Mouse (Mus musculus): ENCODE measurements around the gene Ube2m. TPM values are rescaled to one million over a fixed set of nuclear protein-coding genes. Genes with fewer than 3 reads are reported as not detected.

Ube2m gene
- total and polyA plus RNA-seq, 2 experiments from 2014 or later, result 146 to 383 TPM

DNA sequence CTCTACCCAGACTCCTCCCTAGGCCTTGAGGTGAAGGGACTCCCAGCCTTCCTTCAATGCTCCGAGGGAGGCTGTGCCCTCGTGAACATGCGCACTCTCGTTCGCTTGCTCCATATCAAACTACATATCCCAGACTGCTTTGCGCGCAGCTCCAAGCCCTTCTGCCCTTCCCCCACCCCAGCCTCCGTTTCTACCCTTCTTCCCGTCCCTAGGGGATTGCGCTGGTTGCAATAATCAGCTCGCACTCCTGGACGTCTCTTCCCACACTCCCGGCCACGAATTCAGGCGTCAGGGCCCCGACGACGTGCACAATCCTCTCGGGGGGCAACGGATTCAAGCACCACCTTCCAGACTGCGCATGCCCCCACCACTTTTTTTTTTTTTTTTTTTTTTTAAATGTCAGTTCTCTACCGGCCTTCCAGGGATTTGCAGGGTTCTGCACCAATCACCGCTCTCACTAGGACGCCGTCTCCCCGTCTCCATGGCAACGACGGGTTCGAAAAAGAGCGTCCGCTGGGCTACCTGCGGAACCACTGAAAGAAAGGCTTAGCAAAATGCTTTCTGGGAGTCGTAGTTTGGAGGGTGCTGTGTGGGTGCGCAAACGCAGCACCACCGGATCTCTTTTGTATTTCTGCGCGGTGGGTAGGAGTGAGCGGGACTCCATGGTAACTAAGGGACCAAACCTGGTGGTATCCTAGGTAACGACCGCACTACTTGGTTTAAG lies 16.4 kb upstream of the Ube2m start, which contains the start of gene Mzf1:
Gene Mzf1, minus strand, starts transcription at position 478 of the 724 bp plus-strand sequence.
- Histone ChIP-seq H3K27ac (ENCODE audit: low read depth, low read length) (peak within 1 kb of the TSS; percentile 81), H3K9ac (replicated peaks; ENCODE audit: low read length, poor library complexity, severe bottlenecking) (peak within 1 kb of the TSS; percentile 42), H3K4me3 (ENCODE audit: low read depth, low read length) (peak within 1 kb of the TSS; percentile 58), H3K9me3 (ENCODE audit: low read length) (no peaks in the 10 kb centered on the region), H3K4me2 (ENCODE audit: low read depth, low read length, poor library complexity, severe bottlenecking) (peak within 1 kb of the TSS; percentile 58), H3K4me1 (ENCODE audit: insufficient read depth, low read length) (peaks cover 5% of the 10 kb centered on the region; the same call in 1 of the 2 replicates), H3K36me3 (ENCODE audit: insufficient read depth, low read length) (no peaks in the 10 kb centered on the region; the same call in 1 of the 2 replicates), H3K27me3 (ENCODE audit: insufficient read depth, low read length) (no peaks in the 10 kb centered on the region)
- no peak for TF ChIP-seq CTCF (IDR thresholded peaks at IDR 0.05)
- ATAC-seq (ENCODE audit: low FRiP score) (peak; percentile 96), DNase-seq (ENCODE audit: low spot score) (peak; percentile 99)
- WGBS, result under 1% methylated on average over 41 of the region's 41 CpGs

DNA sequence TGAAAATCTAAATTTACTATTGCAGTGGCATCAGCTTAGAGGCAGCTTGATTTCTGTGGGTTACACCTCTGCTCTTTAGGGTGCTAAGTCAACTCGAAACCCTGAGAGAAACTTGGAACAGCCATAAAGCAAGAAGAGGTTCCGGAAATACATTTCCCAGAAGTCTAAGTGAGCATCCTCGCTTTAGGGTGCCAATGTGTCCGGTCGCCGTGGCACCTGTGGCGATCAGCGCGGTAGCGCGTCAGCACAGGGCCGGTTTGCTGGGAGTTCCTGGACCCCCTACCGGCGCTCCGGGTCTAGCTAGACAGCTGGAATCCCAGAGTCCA lies 15.8 kb upstream of the Ube2m start:
- ATAC-seq (ENCODE audit: low FRiP score) (no peak; the same call in 1 of the 2 replicates), DNase-seq (ENCODE audit: low spot score) (no peak)
- H3K36me3 ChIP-seq (ENCODE audit: insufficient read depth, low read length), result no peaks in the 10 kb centered on the region; the same call in 1 of the 2 replicates
- WGBS, result 2% methylated on average over 15 of the region's 15 CpGs
- peak overlapping the region; percentile 42 for H3K9ac ChIP-seq (replicated peaks; ENCODE audit: low read length, poor library complexity, severe bottlenecking)
- no peaks in the 10 kb centered on the region for H3K27me3 ChIP-seq (ENCODE audit: insufficient read depth, low read length)
- no peak for TF ChIP-seq CTCF (IDR thresholded peaks at IDR 0.05)
- peak overlapping the region; percentile 58 for H3K4me3 ChIP-seq (ENCODE audit: low read depth, low read length)
- H3K27ac ChIP-seq (ENCODE audit: low read depth, low read length), result peak overlapping the region; percentile 81
- H3K9me3 ChIP-seq (ENCODE audit: low read length), result no peaks in the 10 kb centered on the region
- peak overlapping the region; percentile 58 for H3K4me2 ChIP-seq (ENCODE audit: low read depth, low read length, poor library complexity, severe bottlenecking)
- H3K4me1 ChIP-seq (ENCODE audit: insufficient read depth, low read length), result peaks cover 5% of the 10 kb centered on the region; the same call in 1 of the 2 replicates

DNA sequence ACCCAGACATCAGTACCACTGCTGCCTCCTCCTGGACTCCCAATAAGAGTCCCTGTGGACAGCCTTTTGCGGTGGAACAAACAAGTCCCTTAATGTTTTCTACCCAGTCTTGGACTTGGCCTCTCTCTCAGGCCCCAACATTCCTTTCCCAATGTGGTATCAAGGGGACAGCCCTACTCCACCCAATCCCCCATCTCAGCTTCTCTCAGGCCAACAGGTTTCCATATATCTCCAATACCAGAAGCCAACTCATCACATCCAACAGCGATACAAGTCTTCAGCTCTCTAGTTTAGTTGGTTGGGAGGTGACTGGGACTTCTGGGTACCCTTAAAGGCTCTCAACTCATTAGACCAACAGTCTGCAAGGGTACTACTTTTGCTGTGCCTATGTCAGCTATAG lies 15.4 kb upstream of the Ube2m start:
- Histone ChIP-seq H3K4me1 (ENCODE audit: insufficient read depth, low read length) (peaks cover 5% of the 10 kb centered on the region; the same call in 1 of the 2 replicates), H3K4me3 (ENCODE audit: low read depth, low read length) (peak overlapping the region; percentile 58), H3K9ac (replicated peaks; ENCODE audit: low read length, poor library complexity, severe bottlenecking) (peak overlapping the region; percentile 42), H3K4me2 (ENCODE audit: low read depth, low read length, poor library complexity, severe bottlenecking) (peak overlapping the region; percentile 58), H3K36me3 (ENCODE audit: insufficient read depth, low read length) (no peaks in the 10 kb centered on the region; the same call in 1 of the 2 replicates), H3K27ac (ENCODE audit: low read depth, low read length) (peak overlapping the region; percentile 81; the same call in 1 of the 2 replicates), H3K9me3 (ENCODE audit: low read length) (no peaks in the 10 kb centered on the region), H3K27me3 (ENCODE audit: insufficient read depth, low read length) (no peaks in the 10 kb centered on the region)
- ATAC-seq (ENCODE audit: low FRiP score) (no peak), DNase-seq (ENCODE audit: low spot score) (no peak)
- 94% methylated on average over 2 of the region's 2 CpGs for WGBS
- TF ChIP-seq CTCF (IDR thresholded peaks at IDR 0.05), result no peak

DNA sequence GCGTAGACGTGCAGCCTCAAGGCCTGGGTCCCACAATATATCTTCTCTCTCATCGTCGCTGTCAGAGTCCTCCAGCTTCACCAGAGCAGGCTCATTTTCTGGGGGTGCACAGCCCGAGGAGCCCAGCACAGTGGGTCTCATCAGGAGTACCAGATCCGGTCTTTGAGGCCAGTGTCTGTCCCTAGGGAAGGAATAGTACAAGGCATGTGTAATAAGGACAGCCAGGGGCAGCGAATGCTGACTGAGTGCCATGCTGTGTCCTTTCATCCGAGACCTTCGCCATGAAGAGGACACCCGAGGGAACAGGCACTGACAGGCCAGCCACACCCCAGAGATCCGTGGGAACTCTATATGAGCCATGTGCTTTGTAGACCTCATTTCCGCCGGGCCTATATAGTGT lies 14.9 kb upstream of the Ube2m start:
- no peak for ATAC-seq (ENCODE audit: low FRiP score)
- no peak overlapping the region for H3K4me2 ChIP-seq (ENCODE audit: low read depth, low read length, poor library complexity, severe bottlenecking)
- 88% methylated on average over 13 of the region's 13 CpGs for WGBS
- H3K27ac ChIP-seq (ENCODE audit: low read depth, low read length), result no peak overlapping the region
- peaks cover 5% of the 10 kb centered on the region; the same call in 1 of the 2 replicates for H3K4me1 ChIP-seq (ENCODE audit: insufficient read depth, low read length)
- no peak for TF ChIP-seq CTCF (IDR thresholded peaks at IDR 0.05)
- no peak overlapping the region for H3K4me3 ChIP-seq (ENCODE audit: low read depth, low read length)
- H3K9ac ChIP-seq (replicated peaks; ENCODE audit: low read length, poor library complexity, severe bottlenecking), result no peak overlapping the region
- no peak for DNase-seq (ENCODE audit: low spot score)
- no peaks in the 10 kb centered on the region for H3K27me3 ChIP-seq (ENCODE audit: insufficient read depth, low read length)
- H3K36me3 ChIP-seq (ENCODE audit: insufficient read depth, low read length), result no peaks in the 10 kb centered on the region; the same call in 1 of the 2 replicates
- H3K9me3 ChIP-seq (ENCODE audit: low read length), result no peaks in the 10 kb centered on the region

DNA sequence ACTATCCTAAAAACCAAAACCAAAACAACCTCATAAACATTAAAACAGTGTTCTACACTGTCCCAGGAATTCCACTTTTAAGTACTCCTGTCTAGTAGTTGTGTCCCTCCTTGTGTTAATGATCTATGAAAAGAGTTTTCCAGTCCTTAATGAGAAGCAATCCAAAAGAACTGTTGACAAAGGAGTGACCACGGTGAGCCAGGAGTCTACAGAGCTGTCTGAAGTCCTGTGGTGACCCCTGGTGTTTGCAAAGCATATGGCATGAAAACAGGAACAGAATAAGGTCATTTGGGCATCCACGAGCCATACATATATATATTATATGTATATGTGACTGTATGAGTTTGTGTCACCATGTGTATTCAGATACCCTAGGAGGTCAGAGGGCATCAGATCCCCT lies 8.0 kb upstream of the Ube2m start:
- Histone ChIP-seq H3K27ac (ENCODE audit: low read depth, low read length) (no peak overlapping the region), H3K4me1 (ENCODE audit: insufficient read depth, low read length) (no peaks in the 10 kb centered on the region), H3K9ac (replicated peaks; ENCODE audit: low read length, poor library complexity, severe bottlenecking) (no peak overlapping the region), H3K4me3 (ENCODE audit: low read depth, low read length) (no peak overlapping the region), H3K36me3 (ENCODE audit: insufficient read depth, low read length) (no peaks in the 10 kb centered on the region), H3K9me3 (ENCODE audit: low read length) (no peaks in the 10 kb centered on the region), H3K27me3 (ENCODE audit: insufficient read depth, low read length) (peaks cover 10% of the 10 kb centered on the region; the same call in 1 of the 2 replicates), H3K4me2 (ENCODE audit: low read depth, low read length, poor library complexity, severe bottlenecking) (no peak overlapping the region)
- peak; percentile 80 for TF ChIP-seq CTCF (IDR thresholded peaks at IDR 0.05)
- ATAC-seq (ENCODE audit: low FRiP score) (0 out of 2 replicates have a peak, but pooled peaks have one; percentile 29), DNase-seq (ENCODE audit: low spot score) (peak; percentile 70)
- WGBS, result 3% methylated on average over 2 of the region's 2 CpGs

DNA sequence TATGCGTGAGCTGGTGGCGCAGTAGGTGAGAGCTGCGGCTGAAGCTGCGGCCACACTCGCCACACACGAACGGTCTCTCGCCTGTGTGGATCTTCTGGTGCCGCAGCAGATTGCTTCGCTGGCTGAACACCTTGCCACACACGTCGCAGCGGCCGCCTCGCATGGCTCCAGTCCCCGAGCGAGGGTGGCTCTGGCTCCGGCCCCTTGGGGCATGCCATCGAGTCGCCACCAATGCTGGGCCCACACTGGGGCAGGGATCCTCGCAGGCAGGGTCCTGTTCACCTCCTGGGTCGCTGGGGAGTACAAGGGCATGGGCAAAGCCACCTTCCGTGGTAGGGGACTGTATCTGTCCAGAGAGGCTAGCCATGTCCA lies 6.2 kb upstream of the Ube2m start:
- WGBS, result 3% methylated on average over 23 of the region's 23 CpGs
- peaks cover 10% of the 10 kb centered on the region; the same call in 1 of the 2 replicates for H3K27me3 ChIP-seq (ENCODE audit: insufficient read depth, low read length)

More for the DNA sequence above, 6.2 kb upstream of the Ube2m start:
- no peaks in the 10 kb centered on the region for H3K9me3 ChIP-seq (ENCODE audit: low read length)
- peak; percentile 11 for ATAC-seq (ENCODE audit: low FRiP score)
- H3K4me1 ChIP-seq (ENCODE audit: insufficient read depth, low read length), result 0 out of 2 replicates have a peak, but pooled peaks cover 1% of the 10 kb centered on the region
- peak overlapping the region; percentile 65 for H3K4me2 ChIP-seq (ENCODE audit: low read depth, low read length, poor library complexity, severe bottlenecking)
- DNase-seq (ENCODE audit: low spot score), result no peak
- no peak for TF ChIP-seq CTCF (IDR thresholded peaks at IDR 0.05)
- no peaks in the 10 kb centered on the region for H3K36me3 ChIP-seq (ENCODE audit: insufficient read depth, low read length)
- H3K4me3 ChIP-seq (ENCODE audit: low read depth, low read length), result peak overlapping the region; percentile 39
- peak overlapping the region; percentile 72 for H3K9ac ChIP-seq (replicated peaks; ENCODE audit: low read length, poor library complexity, severe bottlenecking)
- peak overlapping the region; percentile 65 for H3K27ac ChIP-seq (ENCODE audit: low read depth, low read length)
